In genomic region chr9:121313656-121314374, GRCm38 (mm10) we compare ENCODE assay signal across 8 mouse cellular contexts. TPM values are rescaled to one million over a fixed set of nuclear protein-coding genes. Genes with fewer than 3 reads are reported as not detected.
DNase-seq lines count a peak whose midpoint lies in the region; ATAC-seq and TF ChIP-seq lines count a peak whose summit lies in the region.

No protein-coding gene starts in this region.

- DNase-seq in layer of hippocampus, adult 2 months (ENCODE audit: low spot score in 2 of 2): peak in 1 of 2 experiments; percentile 49
- DNase-seq in layer of hippocampus, adult 9-10 months (ENCODE audit: low spot score): no peak
- DNase-seq in embryo, embryonic 9.5 days (ENCODE audit: extremely low spot score): peak; percentile 80
- peak; percentile 89 to 95 for DNase-seq in heart, adult 2 months
- DNase-seq in kidney, adult 18-20 months: peak; percentile 75
- DNase-seq in liver, embryonic 14.5 days (ENCODE audit: low read depth in 3 of 3, low spot score in 3 of 3): peak; percentile 34 to 66 (median 40)
- peak; percentile 51 for DNase-seq in naive thymus-derived CD4-positive, alpha-beta T cell, adult 2 months (ENCODE audit: low read depth)
- peak; percentile 86 for DNase-seq in testis, postnatal 10 days (ENCODE audit: low spot score)

- no peaks in the 10 kb centered on the region for H3K27me3 ChIP-seq in heart, adult 2 months (ENCODE audit: control insufficient read depth, insufficient read depth, low read length)
- H3K27me3 ChIP-seq in liver, embryonic 14.5 days (ENCODE audit: control insufficient read depth, insufficient read depth, low read length): no peaks in the 10 kb centered on the region

- peak; percentile 96 for TF ChIP-seq POLR2A in heart, adult 2 months (IDR thresholded peaks at IDR 0.05; ENCODE audit: insufficient read depth, low read depth, low read length)

- peaks cover 46% of the 10 kb centered on the region for H3K4me1 ChIP-seq in heart, adult 2 months (ENCODE audit: control insufficient read depth, insufficient read depth, low read length)
- peaks cover 0 to 27% of the 10 kb centered on the region in 2 experiments; a peak in 3 of 4 replicates for H3K4me1 ChIP-seq in liver, embryonic 14.5 days (replicated peaks; ENCODE audit: control insufficient read depth in 2 of 2, insufficient read depth in 2 of 2, low read length in 1 of 2)

- H3K79me2 ChIP-seq in heart, adult 2 months (replicated peaks; ENCODE audit: control insufficient read depth, insufficient read depth, low read length): peaks cover 12% of the 10 kb centered on the region

- TF ChIP-seq CTCF in layer of hippocampus, adult 2 months (conservative IDR thresholded peaks at IDR 0.05): no peak
- no peak for TF ChIP-seq CTCF in heart, adult 2 months (IDR thresholded peaks at IDR 0.05)
- TF ChIP-seq CTCF in liver, embryonic 14.5 days (IDR thresholded peaks at IDR 0.05; ENCODE audit: low read depth): no peak

- H3K9me3 ChIP-seq in liver, embryonic 14.5 days (ENCODE audit: control insufficient read depth, low read length): no peaks in the 10 kb centered on the region

- WGBS in heart, adult 2 months: 2% methylated on average over 21 of the region's 21 CpGs
- 3% methylated on average over 21 of the region's 21 CpGs for WGBS in liver, embryonic 14.5 days (ENCODE audit: insufficient replicate concordance)

- TF ChIP-seq EP300 in heart, adult 2 months (IDR thresholded peaks at IDR 0.05; ENCODE audit: insufficient read depth, low read depth, low read length): peak; percentile 100
- no peak for TF ChIP-seq EP300 in liver, embryonic 14.5 days (IDR thresholded peaks at IDR 0.05; ENCODE audit: low read depth)

- peak overlapping the region; percentile 63 for H3K4me2 ChIP-seq in liver, embryonic 14.5 days (ENCODE audit: low read depth)

- peak overlapping the region; percentile 89 for H3K27ac ChIP-seq in layer of hippocampus, adult 2 months
- peak overlapping the region; percentile 98 for H3K27ac ChIP-seq in heart, adult 2 months
- H3K27ac ChIP-seq in liver, embryonic 14.5 days: no peak overlapping the region

- intact Hi-C loops in heart, adult 2 months (cut with DNase I): loop anchor here (1.0 kb wide), 4 partner anchors 13 to 34 kb away; no protein-coding TSS in a partner anchor

- H3K36me3 ChIP-seq in heart, adult 2 months (ENCODE audit: control insufficient read depth, insufficient read depth, low read length): peaks cover 13% of the 10 kb centered on the region
- H3K36me3 ChIP-seq in liver, embryonic 14.5 days (replicated peaks; ENCODE audit: control insufficient read depth, insufficient read depth, low read depth): no peaks in the 10 kb centered on the region

- peak; percentile 68 for ATAC-seq in liver, embryonic 14.5 days (ENCODE audit: insufficient read depth)

- peak overlapping the region; percentile 63 for H3K9ac ChIP-seq in heart, adult 2 months (ENCODE audit: low read depth, low read length)
- no peak overlapping the region; the same call in 1 of the 2 replicates for H3K9ac ChIP-seq in liver, embryonic 14.5 days (replicated peaks)

- H3K4me3 ChIP-seq in layer of hippocampus, adult 2 months: peak overlapping the region; percentile 26
- H3K4me3 ChIP-seq in heart, adult 2 months: peak overlapping the region; percentile 50
- peak overlapping the region; percentile 30 to 46 for H3K4me3 ChIP-seq in liver, embryonic 14.5 days (ENCODE audit: insufficient read depth in 1 of 2, low read depth in 2 of 2, low read length in 2 of 2)

RNA-seq across cellular contexts. Expression of gene Trak1, which starts 16.5 kb away (rescaled TPM):
- total RNA-seq in layer of hippocampus, adult 2 months (2021): 100 to 1,000 TPM; 255 to 260 TPM
- total RNA-seq in heart, adult 2 months (2021): 100 to 1,000 TPM; 276 to 302 TPM
- polyA plus RNA-seq in heart, adult 2 months (2012; rRNA removed): 170 and 204 TPM in 2 replicates
- polyA plus RNA-seq in liver, embryonic 14.5 days (2012; rRNA removed): 3.1 TPM in 2 replicates
- 2.9 TPM in 2 replicates for polyA plus RNA-seq in liver, embryonic 14.5 days (2014; fragmentation: Nextera tagmentation; extraction: Ambion mirVana)

RNA-seq across cellular contexts. Expression of gene Ulk4, which starts 36.8 kb away (rescaled TPM):
- 1 to 10 TPM; 9.5 to 9.9 TPM for total RNA-seq in layer of hippocampus, adult 2 months (2021)
- under 1 TPM; 0.18 to 0.30 TPM for total RNA-seq in heart, adult 2 months (2021)
- polyA plus RNA-seq in heart, adult 2 months (2012; rRNA removed): 0.47 and 2.3 TPM in 2 replicates
- polyA plus RNA-seq in liver, embryonic 14.5 days (2012; rRNA removed): 0.32 and 0.40 TPM in 2 replicates
- polyA plus RNA-seq in liver, embryonic 14.5 days (2014; fragmentation: Nextera tagmentation; extraction: Ambion mirVana): 25.9 and 30.5 TPM in 2 replicates

Comparison
In these comparisons a context has a peak if more than half of its experiments do, and no peak if none do; other contexts are left out.
1. RNA of gene Ulk4, which starts 36.8 kb away (total RNA-seq): 9.5 to 9.9 TPM in layer of hippocampus, adult 2 months; 0.18 to 0.30 TPM in heart, adult 2 months; every median in the first group is over 4 times any median in the second.
2. Peak in every context shown above with its lines, with median percentiles within 50 percentile points of each other: H3K4me3 ChIP-seq.